17 mouse cellular contexts compared by ENCODE assay signal in genomic region chr1:33772106-33772505, GRCm38 (mm10).
"Had no signal": no experiment of that assay in that cellular context is flagged by ENCODE, and none has a peak within 500 bp of the region (broad histone marks: within the 10 kb centered on the region; RNA-seq: fewer than 3 reads in every experiment).

No protein-coding gene starts in this region.

- DNase-seq: left cerebral cortex, postnatal 4 days; liver; liver, embryonic 13.5 days; liver, postnatal 0 days; lung, adult 18-20 months; lung, adult 2 months; lung, embryonic 14.5 days; lung, postnatal 10 days; lung, postnatal 14 days; lung, postnatal 36 days; lung, postnatal 4 days; midbrain, embryonic 14.5 days had no signal

- ATAC-seq: liver, embryonic 12.5 days; liver, postnatal 0 days; lung, postnatal 0 days; midbrain, embryonic 13.5 days; midbrain, embryonic 15.5 days; midbrain, embryonic 16.5 days had no signal
